Mouse (Mus musculus) CH12.LX (cell line): Measurements from ENCODE around the gene Ccdc88b. TPM values are rescaled to one million over a fixed set of nuclear protein-coding genes. Genes with fewer than 3 reads are reported as not detected.
A peak's percentile ranks its signal among the peaks of the same experiment; 100 is the strongest.

ENCODE experiments used
- DNase-seq: peaks from one replicate; pipeline ENCODE4 v3.0.0-alpha.2; 2013; ENCODE audit errors: extremely low read depth
- H3K27ac ChIP-seq: 2 replicates; pipeline ENCODE4 v1.5.1; 2012; ENCODE audit warnings: low read depth, mild to moderate bottlenecking, control low read depth, moderate library complexity; ENCODE audit not compliant: insufficient read depth
- H3K27me3 ChIP-seq: replicated peaks from 2 replicates; pipeline ENCODE3; 2012; ENCODE audit warnings: inconsistent platforms
- H3K36me3 ChIP-seq, 2 experiments: replicated peaks in 1 of 2; 2 replicates each; pipeline versions ENCODE3 to v1.6.1; 2012; ENCODE audit warnings: inconsistent platforms in 1 of 2, low read length in 1 of 2, mild to moderate bottlenecking in 1 of 2, mixed read lengths in 1 of 2, moderate library complexity in 1 of 2; ENCODE audit not compliant: control insufficient read depth in 1 of 2, insufficient read depth in 1 of 2
- H3K4me1 ChIP-seq, 2 experiments: 2 replicates each; pipeline ENCODE4 v1.6.1; 2012; ENCODE audit warnings: inconsistent platforms in 1 of 2, moderate library complexity in 1 of 2; ENCODE audit not compliant: insufficient read depth in 2 of 2, control insufficient read depth in 1 of 2
- H3K4me2 ChIP-seq: 2 replicates; pipeline ENCODE4 v1.6.1; 2012; ENCODE audit warnings: low read depth, mild to moderate bottlenecking, control low read depth; ENCODE audit not compliant: poor library complexity, insufficient read depth, severe bottlenecking
- H3K4me3 ChIP-seq, 3 experiments: fragments of 150-350 bp in 1 of 3; sonication (generic) in 1 of 3; replicated peaks in 1 of 3; 2 replicates each; pipeline versions ENCODE3 to v1.5.1; 2011 to 2012; ENCODE audit warnings: low read depth in 2 of 3, low read length in 2 of 3, mild to moderate bottlenecking in 2 of 3, moderate library complexity in 2 of 3, control low read depth in 1 of 3, improper control_type of control experiment in 1 of 3, inconsistent platforms in 1 of 3, mixed read lengths in 1 of 3; ENCODE audit not compliant: poor library complexity in 1 of 3
- H3K79me2 ChIP-seq: replicated peaks from 2 replicates; pipeline ENCODE4 v1.6.1; 2012; ENCODE audit warnings: mild to moderate bottlenecking, moderate library complexity; ENCODE audit not compliant: control insufficient read depth, poor library complexity, insufficient read depth, severe bottlenecking; ENCODE audit errors: extremely low read depth
- H3K9ac ChIP-seq: 2 replicates; pipeline ENCODE4 v1.6.1; 2012; ENCODE audit warnings: low read depth, mild to moderate bottlenecking, control low read depth, moderate library complexity; ENCODE audit not compliant: insufficient read depth
- H3K9me3 ChIP-seq: replicated peaks from 2 replicates; pipeline ENCODE3; 2012; ENCODE audit warnings: low read length, inconsistent platforms, mixed read lengths
- BHLHE40 ChIP-seq: IDR thresholded peaks from 2 replicates; pipeline ENCODE4 v1.6.1; 2011; ENCODE audit warnings: mild to moderate bottlenecking, low read depth, low read length, improper control_type of control experiment
- CHD1 ChIP-seq: IDR thresholded peaks from 2 replicates; pipeline ENCODE4 v1.6.1; 2012; ENCODE audit warnings: low read depth, low read length, improper control_type of control experiment, inconsistent platforms
- CHD2 ChIP-seq: IDR thresholded peaks from 2 replicates; pipeline ENCODE4 v1.6.1; 2011; ENCODE audit warnings: low read length, improper control_type of control experiment
- CTCF ChIP-seq, 2 experiments: IDR thresholded peaks in 1 of 2; conservative IDR thresholded peaks in 1 of 2; 2 replicates each; pipeline ENCODE4 v1.5.1; 2011 to 2012; ENCODE audit warnings: low read depth in 2 of 2, low read length in 2 of 2, improper control_type of control experiment in 1 of 2, inconsistent platforms in 1 of 2, mild to moderate bottlenecking in 1 of 2, moderate library complexity in 1 of 2
- E2F4 ChIP-seq: IDR thresholded peaks from 2 replicates; pipeline ENCODE4 v1.6.1; 2011; ENCODE audit warnings: low read depth, low read length, improper control_type of control experiment; ENCODE audit not compliant: insufficient replicate concordance
- ELF1 ChIP-seq: IDR thresholded peaks from 2 replicates; pipeline ENCODE4 v1.6.1; 2014; ENCODE audit warnings: low read depth, mild to moderate bottlenecking, inconsistent platforms, low read length, improper control_type of control experiment
- EP300 ChIP-seq: IDR thresholded peaks from 2 replicates; pipeline ENCODE4 v1.6.1; 2011; ENCODE audit warnings: low read length, improper control_type of control experiment
- ETS1 ChIP-seq: conservative IDR thresholded peaks from 2 replicates; pipeline ENCODE4 v1.6.1; 2012; ENCODE audit warnings: low read depth, mild to moderate bottlenecking, inconsistent platforms, low read length, improper control_type of control experiment, moderate library complexity
- GABPA ChIP-seq: IDR thresholded peaks from 2 replicates; pipeline ENCODE4 v1.6.1; 2012; ENCODE audit warnings: low read depth, low read length, improper control_type of control experiment, inconsistent platforms; ENCODE audit not compliant: insufficient replicate concordance
- HCFC1 ChIP-seq: IDR thresholded peaks from 2 replicates; pipeline ENCODE4 v1.6.1; 2012; ENCODE audit warnings: low read depth, mild to moderate bottlenecking, inconsistent platforms, low read length, improper control_type of control experiment
- IRF4 ChIP-seq: IDR thresholded peaks from 2 replicates; pipeline ENCODE4 v1.6.1; 2014; ENCODE audit warnings: low read depth, mild to moderate bottlenecking, inconsistent platforms, low read length, improper control_type of control experiment
- JUN ChIP-seq: IDR thresholded peaks from 2 replicates; pipeline ENCODE4 v1.6.1; 2011; ENCODE audit warnings: low read depth, mild to moderate bottlenecking, low read length, improper control_type of control experiment, moderate library complexity; ENCODE audit not compliant: insufficient read depth
- JUND ChIP-seq: conservative IDR thresholded peaks from 2 replicates; pipeline ENCODE4 v1.6.1; 2011; ENCODE audit warnings: low read depth, low read length, improper control_type of control experiment
- KAT2A ChIP-seq: IDR thresholded peaks from 2 replicates; pipeline ENCODE4 v1.6.1; 2012; ENCODE audit warnings: low read length, improper control_type of control experiment, inconsistent platforms; ENCODE audit not compliant: insufficient replicate concordance
- MAFK ChIP-seq: IDR thresholded peaks from 2 replicates; pipeline ENCODE4 v1.6.1; 2011; ENCODE audit warnings: low read length, improper control_type of control experiment; ENCODE audit not compliant: insufficient replicate concordance
- MAX ChIP-seq: IDR thresholded peaks from 2 replicates; pipeline ENCODE4 v1.6.1; 2011; ENCODE audit warnings: low read length, improper control_type of control experiment
- MAZ ChIP-seq: IDR thresholded peaks from 2 replicates; pipeline ENCODE4 v1.6.1; 2012; ENCODE audit warnings: low read depth, mild to moderate bottlenecking, inconsistent platforms, low read length, improper control_type of control experiment, moderate library complexity
- MEF2A ChIP-seq: IDR thresholded peaks from 2 replicates; pipeline ENCODE4 v1.6.1; 2014; ENCODE audit warnings: low read depth, mild to moderate bottlenecking, inconsistent platforms, low read length, improper control_type of control experiment, borderline replicate concordance
- MXI1 ChIP-seq: IDR thresholded peaks from 2 replicates; pipeline ENCODE4 v1.6.1; 2011; ENCODE audit warnings: mild to moderate bottlenecking, low read depth, low read length, improper control_type of control experiment
- MYC ChIP-seq: IDR thresholded peaks from 2 replicates; pipeline ENCODE4 v1.6.1; 2011; ENCODE audit warnings: low read depth, mild to moderate bottlenecking, improper control_type of control experiment, low read length
- NELFE ChIP-seq: IDR thresholded peaks from 2 replicates; pipeline ENCODE4 v1.6.1; 2011; ENCODE audit warnings: low read depth, low read length, improper control_type of control experiment
- NRF1 ChIP-seq: IDR thresholded peaks from 2 replicates; pipeline ENCODE4 v1.6.1; 2014; ENCODE audit warnings: low read depth, mild to moderate bottlenecking, inconsistent platforms, low read length, improper control_type of control experiment, moderate library complexity
- PAX5 ChIP-seq: IDR thresholded peaks from 2 replicates; pipeline ENCODE4 v1.6.1; 2012; ENCODE audit warnings: low read length, inconsistent platforms, mixed read lengths
- POLR2A ChIP-seq: IDR thresholded peaks from 2 replicates; pipeline ENCODE4 v1.6.1; 2011; ENCODE audit warnings: low read depth, mild to moderate bottlenecking, improper control_type of control experiment, low read length
- POLR2AphosphoS2 ChIP-seq: IDR thresholded peaks from 2 replicates; pipeline ENCODE4 v1.6.1; 2011; ENCODE audit warnings: low read depth, low read length, improper control_type of control experiment
- RAD21 ChIP-seq: IDR thresholded peaks from 2 replicates; pipeline ENCODE4 v1.6.1; 2011; ENCODE audit warnings: low read depth, mild to moderate bottlenecking, low read length, improper control_type of control experiment, moderate library complexity
- RCOR1 ChIP-seq: conservative IDR thresholded peaks from 2 replicates; pipeline ENCODE4 v1.6.1; 2012; ENCODE audit warnings: low read depth, mild to moderate bottlenecking, inconsistent platforms, low read length, improper control_type of control experiment
- SIN3A ChIP-seq: IDR thresholded peaks from 2 replicates; pipeline ENCODE4 v1.6.1; 2012; ENCODE audit warnings: low read length, improper control_type of control experiment, inconsistent platforms
- SMC3 ChIP-seq: IDR thresholded peaks from 2 replicates; pipeline ENCODE4 v1.6.1; 2011; ENCODE audit warnings: low read depth, low read length, improper control_type of control experiment
- TBP ChIP-seq: conservative IDR thresholded peaks from 2 replicates; pipeline ENCODE4 v1.6.1; 2011; ENCODE audit warnings: low read depth, low read length, improper control_type of control experiment
- TCF12 ChIP-seq: IDR thresholded peaks from 2 replicates; pipeline ENCODE4 v1.6.1; 2014; ENCODE audit warnings: low read depth, mild to moderate bottlenecking, inconsistent platforms, low read length, improper control_type of control experiment
- UBTF ChIP-seq: IDR thresholded peaks from 2 replicates; pipeline ENCODE4 v1.6.1; 2012; ENCODE audit warnings: low read depth, mild to moderate bottlenecking, inconsistent platforms, low read length, improper control_type of control experiment, moderate library complexity
- USF1 ChIP-seq: IDR thresholded peaks from 2 replicates; pipeline ENCODE4 v1.6.1; 2014; ENCODE audit warnings: low read depth, mild to moderate bottlenecking, inconsistent platforms, low read length, improper control_type of control experiment
- USF2 ChIP-seq: conservative IDR thresholded peaks from 2 replicates; pipeline ENCODE4 v1.6.1; 2011; ENCODE audit warnings: low read depth, low read length, improper control_type of control experiment
- ZC3H11A ChIP-seq: IDR thresholded peaks from 2 replicates; pipeline ENCODE4 v1.6.1; 2012; ENCODE audit warnings: low read depth, mild to moderate bottlenecking, inconsistent platforms, low read length, improper control_type of control experiment
- ZKSCAN1 ChIP-seq: IDR thresholded peaks from 2 replicates; pipeline ENCODE4 v1.6.1; 2012; ENCODE audit warnings: low read depth, inconsistent platforms, low read length, improper control_type of control experiment, borderline replicate concordance
- ZMIZ1 ChIP-seq: IDR thresholded peaks from 2 replicates; pipeline ENCODE4 v1.6.1; 2012; ENCODE audit warnings: low read depth, mild to moderate bottlenecking, inconsistent platforms, low read length, improper control_type of control experiment
- ZNF384 ChIP-seq: IDR thresholded peaks from 2 replicates; pipeline ENCODE4 v1.6.1; 2012; ENCODE audit warnings: low read depth, low read length, improper control_type of control experiment, inconsistent platforms
- dilution Hi-C: fragments of 300-500 bp; cut with MboI; formaldehyde crosslinking; loops from 2 replicates; pipeline ENCODE4 v1.14.3; 2020; ENCODE audit warnings: low sequenced_read_pairs; ENCODE audit not compliant: extremely low pct_unique_long_range_greater_than_20kb, extremely low pct_ligation_motif_present
- in situ Hi-C: fragments of 300-500 bp; cut with MboI; formaldehyde crosslinking; loops from 3 replicates; pipeline ENCODE4 v1.14.3; 2019; ENCODE audit warnings: low sequenced_read_pairs, low pct_ligation_motif_present, low pct_unique_long_range_greater_than_20kb, mixed read lengths
- polyA plus RNA-seq: library from polyadenylated mRNA; unstranded; fragments of >175 nt; gene quantifications from 2 replicates; pipeline ENCODE4 v1.2.1, GENCODE M21; 2012; ENCODE audit warnings: low read depth; ENCODE audit not compliant: insufficient read length
- total RNA-seq, 2 experiments: library from RNA; depleted of rRNA; stranded (reverse); fragments of 300-350 nt in 1 of 2; fragments of >200 nt in 1 of 2; gene quantifications; 2 replicates each; pipeline ENCODE4 v1.2.3; 2012 to 2014

The Ccdc88b gene
- total and polyA plus RNA-seq, 3 experiments: 20.5 to 76.4 (median 53.0) TPM

DNA sequence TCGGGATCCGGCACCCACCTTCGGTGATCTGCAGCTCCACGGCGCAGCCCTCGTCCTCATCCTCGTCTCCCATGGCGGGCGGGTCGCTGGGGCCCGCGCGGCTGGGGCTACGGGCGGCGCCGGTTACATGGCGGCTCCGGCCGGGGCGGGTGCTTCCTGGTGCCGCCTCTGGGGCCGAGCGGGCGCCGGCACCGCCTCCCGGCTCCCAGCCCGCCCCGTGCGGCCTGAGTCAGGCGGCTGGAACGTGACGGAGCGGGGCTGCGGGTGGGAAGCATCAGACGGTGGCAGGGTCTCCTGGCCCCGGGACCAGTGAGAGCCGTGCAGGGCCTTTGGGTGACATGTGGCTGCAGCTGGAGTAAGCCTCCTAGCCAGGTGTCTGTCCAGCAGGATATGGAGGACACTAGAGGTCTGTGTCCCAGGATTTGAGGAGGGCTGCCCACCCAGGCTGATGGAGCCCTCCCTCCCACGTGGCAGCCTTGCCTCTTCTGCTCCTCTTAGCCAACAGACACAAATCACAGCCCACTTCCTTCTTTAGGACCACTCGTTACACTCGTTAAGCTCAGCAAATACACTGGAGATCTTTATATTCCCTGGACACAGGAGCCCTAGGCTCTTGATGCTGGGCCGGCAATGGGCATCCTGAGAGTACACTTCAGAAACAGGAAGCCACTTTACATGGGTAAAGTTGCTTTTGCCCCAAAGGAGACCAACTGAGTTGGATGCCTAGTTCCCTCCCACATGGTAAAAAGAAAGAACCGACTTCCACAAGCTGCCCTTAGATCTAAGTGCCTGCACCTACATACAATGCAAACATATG lies 17.3 kb downstream of the Ccdc88b start, which contains the start of gene Rps6ka4:
Gene Rps6ka4, minus strand, starts transcription at position 162 of the 817 bp plus-strand sequence.
- dilution Hi-C loops: no loop called here

More for the DNA sequence above, 17.3 kb downstream of the Ccdc88b start, which contains the start of gene Rps6ka4:
- H3K4me2 ChIP-seq: peak within 1 kb of the TSS; percentile 53
- H3K4me3 ChIP-seq: peak within 1 kb of the TSS; percentile 65 to 79 (median 77)
- in situ Hi-C loops: no loop called here
- no peak for TF ChIP-seq E2F4
- no peak for TF ChIP-seq CHD1
- no peak for TF ChIP-seq MAFK
- TF ChIP-seq JUN: no peak
- no peak for TF ChIP-seq USF2
- TF ChIP-seq NRF1: 0 out of 2 replicates have a peak, but pooled peaks have one; percentile 12
- no peak for TF ChIP-seq HCFC1
- peak; percentile 58; the same call in 1 of the 2 replicates for TF ChIP-seq NELFE
- peak; percentile 56; the same call in 1 of the 2 replicates for TF ChIP-seq POLR2A
- TF ChIP-seq SMC3: no peak
- TF ChIP-seq MAX: no peak; the same call in none of the 2 replicates
- TF ChIP-seq CTCF (conservative IDR thresholded peaks at IDR 0.05 in 1 of 2, IDR thresholded peaks at IDR 0.05 in 1 of 2; ENCODE audit: low read depth in 2 of 2, low read length in 2 of 2): no peak
- TF ChIP-seq JUND: no peak
- TF ChIP-seq MEF2A: no peak
- no peak for TF ChIP-seq PAX5
- TF ChIP-seq ZKSCAN1: no peak
- TF ChIP-seq TBP: no peak
- no peak for TF ChIP-seq RCOR1
- TF ChIP-seq ZMIZ1: peak; percentile 35; the same call in 1 of the 2 replicates
- TF ChIP-seq USF1: no peak
- no peak for TF ChIP-seq GABPA
- peak; percentile 62; the same call in 1 of the 2 replicates for TF ChIP-seq SIN3A
- TF ChIP-seq RAD21: no peak
- no peak for TF ChIP-seq POLR2AphosphoS2
- TF ChIP-seq UBTF: peak; percentile 81; the same call in 1 of the 2 replicates
- TF ChIP-seq EP300: no peak
- TF ChIP-seq ZNF384: no peak
- no peak for TF ChIP-seq KAT2A
- 0 out of 2 replicates have a peak, but pooled peaks have one; percentile 28 for TF ChIP-seq MYC
- TF ChIP-seq TCF12: 0 out of 2 replicates have a peak, but pooled peaks have one; percentile 45
- TF ChIP-seq MXI1: peak; percentile 49; the same call in 1 of the 2 replicates
- no peak for TF ChIP-seq CHD2
- TF ChIP-seq MAZ: peak; percentile 40; the same call in 1 of the 2 replicates
- 0 out of 2 replicates have a peak, but pooled peaks have one; percentile 5 for TF ChIP-seq IRF4
- no peak for TF ChIP-seq ZC3H11A
- peak; percentile 66 for TF ChIP-seq ELF1
- no peak for TF ChIP-seq ETS1
- TF ChIP-seq BHLHE40: peak; percentile 95
- peak within 1 kb of the TSS; percentile 67 for H3K9ac ChIP-seq
- peaks cover 31 to 66% of the 10 kb centered on the region in 2 experiments for H3K36me3 ChIP-seq
- DNase-seq: no peak
- no peak within 1 kb of the TSS for H3K27ac ChIP-seq
- H3K27me3 ChIP-seq: no peaks in the 10 kb centered on the region
- H3K9me3 ChIP-seq: no peaks in the 10 kb centered on the region
- H3K79me2 ChIP-seq: no peaks in the 10 kb centered on the region
- H3K4me1 ChIP-seq: peaks cover 9 to 41% of the 10 kb centered on the region in 2 experiments
